Mouse (Mus musculus) heart, embryonic 13.5 days (tissue): ENCODE results near the gene Gm609. TPM values are rescaled to one million over a fixed set of nuclear protein-coding genes. Genes with fewer than 3 reads are reported as not detected.
A peak's percentile ranks its signal among the peaks of the same experiment; 100 is the strongest.

Experiments used
- ATAC-seq: fragments of 200-750 bp; cut with Nextera tagmentation; 2 replicates; pipeline ENCODE4 v1.8.0; 2017; ENCODE audit warnings: moderate TSS enrichment; ENCODE audit not compliant: insufficient number of reproducible peaks, low FRiP score, low TSS enrichment; ENCODE audit errors: extremely low read depth
- H3K27ac ChIP-seq: fragments of 300-500 bp; sonication (generic); replicated peaks from 2 replicates; pipeline ENCODE4 v1.5.1; 2015; ENCODE audit warnings: moderate library complexity, mild to moderate bottlenecking, inconsistent platforms
- H3K27me3 ChIP-seq: fragments of 300-500 bp; sonication (generic); replicated peaks from 2 replicates; pipeline ENCODE4 v1.6.1; 2015; ENCODE audit warnings: mild to moderate bottlenecking, inconsistent platforms
- H3K36me3 ChIP-seq: fragments of 300-500 bp; sonication (generic); 2 replicates; pipeline ENCODE4 v1.6.1; 2015; ENCODE audit warnings: mild to moderate bottlenecking, inconsistent platforms
- H3K4me1 ChIP-seq: fragments of 300-500 bp; sonication (generic); 2 replicates; pipeline ENCODE4 v1.6.1; 2015; ENCODE audit warnings: inconsistent platforms
- H3K4me2 ChIP-seq: fragments of 300-500 bp; sonication (generic); 2 replicates; pipeline ENCODE4 v1.6.1; 2015; ENCODE audit warnings: inconsistent platforms, mild to moderate bottlenecking, moderate library complexity
- H3K4me3 ChIP-seq: fragments of 300-500 bp; sonication (generic); 2 replicates; pipeline ENCODE4 v1.5.1; 2015; ENCODE audit warnings: moderate library complexity, mild to moderate bottlenecking, inconsistent platforms
- H3K9ac ChIP-seq: fragments of 300-500 bp; sonication (generic); 2 replicates; pipeline ENCODE4 v1.6.1; 2015; ENCODE audit warnings: inconsistent platforms, mild to moderate bottlenecking, moderate library complexity
- H3K9me3 ChIP-seq: fragments of 300-500 bp; sonication (generic); 2 replicates; pipeline ENCODE4 v1.6.1; 2016; ENCODE audit warnings: inconsistent platforms
- WGBS: fragments of 180-500 bp; shearing (Covaris S2); methylation state at CpG from one replicate; pipeline ENCODE4 v1.1.7; 2015; ENCODE audit warnings: mixed read lengths; 5-methylcytosine and 5-hydroxymethylcytosine counted together
- polyA plus RNA-seq: library from polyadenylated mRNA; unstranded; fragments of >200 nt; fragmentation: Nextera tagmentation; extraction: Ambion mirVana; gene quantifications from 2 replicates; pipeline ENCODE4 v1.2.1, GENCODE M21; 2015

Gene Gm609
- polyA plus RNA-seq, 1 experiment from 2014 or later, result not detected

- Histone ChIP-seq H3K9ac (no peak overlapping the region), H3K36me3 (no peaks in the 10 kb centered on the region), H3K27me3 (no peaks in the 10 kb centered on the region), H3K9me3 (no peaks in the 10 kb centered on the region), H3K4me3 (no peak overlapping the region), H3K4me2 (no peak overlapping the region), H3K27ac (peak overlapping the region; percentile 15; the same call in 1 of the 2 replicates), H3K4me1 (no peaks in the 10 kb centered on the region)
- no peak for ATAC-seq
- 56% methylated on average over 2 of the region's 2 CpGs for WGBS
Observed at GRCm38 (mm10) chr16:45375506-45376225, 117.1 kb downstream of the Gm609 start.

DNA sequence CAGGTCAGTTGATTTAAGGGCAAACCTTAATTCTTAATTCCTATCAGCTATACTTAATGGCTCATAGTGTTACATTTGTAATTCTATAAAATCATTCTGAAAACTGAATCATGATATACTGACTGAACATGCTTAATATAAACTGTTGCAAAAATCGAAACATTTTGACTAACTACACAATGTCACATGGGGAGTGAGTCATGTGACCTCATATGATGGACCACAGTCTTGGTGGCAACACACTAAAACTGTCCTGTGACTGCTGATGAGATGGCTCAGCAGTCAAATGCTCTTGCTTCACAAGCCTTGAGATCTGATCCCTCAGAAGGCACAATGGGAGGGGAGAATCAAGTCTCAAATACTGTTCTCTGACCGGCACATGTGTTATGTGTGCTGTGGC lies 118.7 kb downstream of the Gm609 start:
- Histone ChIP-seq H3K36me3 (no peaks in the 10 kb centered on the region), H3K9me3 (no peaks in the 10 kb centered on the region), H3K4me3 (no peak overlapping the region), H3K4me2 (no peak overlapping the region), H3K27ac (no peak overlapping the region), H3K27me3 (no peaks in the 10 kb centered on the region), H3K9ac (no peak overlapping the region), H3K4me1 (no peaks in the 10 kb centered on the region)
- no peak for ATAC-seq
- 74% methylated on average over 2 of the region's 2 CpGs for WGBS

- Histone ChIP-seq H3K4me1 (peaks cover 13% of the 10 kb centered on the region; the same call in 1 of the 2 replicates), H3K36me3 (no peaks in the 10 kb centered on the region), H3K27ac (no peak overlapping the region), H3K4me2 (no peak overlapping the region), H3K9me3 (no peaks in the 10 kb centered on the region), H3K4me3 (no peak overlapping the region), H3K9ac (no peak overlapping the region), H3K27me3 (no peaks in the 10 kb centered on the region)
- no peak for ATAC-seq
- 73% methylated on average over 1 of the region's 1 CpGs for WGBS
Observed at GRCm38 (mm10) chr16:45371076-45371475, 121.7 kb downstream of the Gm609 start.

- 53% methylated on average over 4 of the region's 4 CpGs for WGBS
- ATAC-seq, result no peak
- Histone ChIP-seq H3K27me3 (no peaks in the 10 kb centered on the region), H3K27ac (peak overlapping the region; percentile 41), H3K36me3 (no peaks in the 10 kb centered on the region), H3K4me2 (no peak overlapping the region), H3K9ac (no peak overlapping the region), H3K4me1 (peaks cover 19% of the 10 kb centered on the region; the same call in 1 of the 2 replicates), H3K4me3 (no peak overlapping the region), H3K9me3 (no peaks in the 10 kb centered on the region)
Observed at GRCm38 (mm10) chr16:45369285-45369965, 123.3 kb downstream of the Gm609 start.

DNA sequence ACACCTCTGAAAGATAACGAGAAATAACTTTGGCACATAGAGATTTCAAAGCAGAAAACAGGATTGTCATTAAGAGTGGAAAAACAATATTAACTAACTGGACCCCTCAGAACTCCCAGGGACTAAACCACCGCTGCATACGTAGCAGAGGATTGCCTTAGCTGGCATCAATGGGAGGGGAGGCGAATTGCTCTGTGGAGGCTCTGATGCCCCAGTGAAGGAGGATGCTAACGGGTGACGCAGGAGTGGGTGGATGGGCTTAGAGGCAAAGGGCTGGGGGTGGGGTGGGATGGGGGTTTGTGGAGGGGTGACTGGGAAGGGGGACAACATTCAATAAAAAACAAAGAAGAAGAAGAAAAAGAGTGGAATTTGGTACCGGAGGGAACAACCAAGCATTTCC lies 126.7 kb downstream of the Gm609 start:
- Histone ChIP-seq H3K27ac (peak overlapping the region; percentile 44), H3K9ac (no peak overlapping the region), H3K4me3 (no peak overlapping the region), H3K27me3 (no peaks in the 10 kb centered on the region), H3K4me1 (peaks cover 21% of the 10 kb centered on the region; the same call in 1 of the 2 replicates), H3K36me3 (no peaks in the 10 kb centered on the region), H3K9me3 (no peaks in the 10 kb centered on the region), H3K4me2 (no peak overlapping the region)
- no peak for ATAC-seq
- 55% methylated on average over 7 of the region's 7 CpGs for WGBS

- Histone ChIP-seq H3K4me2 (no peak overlapping the region), H3K27ac (peak overlapping the region; percentile 44; the same call in 1 of the 2 replicates)
Observed at GRCm38 (mm10) chr16:45365353-45365752, 127.4 kb downstream of the Gm609 start.

DNA sequence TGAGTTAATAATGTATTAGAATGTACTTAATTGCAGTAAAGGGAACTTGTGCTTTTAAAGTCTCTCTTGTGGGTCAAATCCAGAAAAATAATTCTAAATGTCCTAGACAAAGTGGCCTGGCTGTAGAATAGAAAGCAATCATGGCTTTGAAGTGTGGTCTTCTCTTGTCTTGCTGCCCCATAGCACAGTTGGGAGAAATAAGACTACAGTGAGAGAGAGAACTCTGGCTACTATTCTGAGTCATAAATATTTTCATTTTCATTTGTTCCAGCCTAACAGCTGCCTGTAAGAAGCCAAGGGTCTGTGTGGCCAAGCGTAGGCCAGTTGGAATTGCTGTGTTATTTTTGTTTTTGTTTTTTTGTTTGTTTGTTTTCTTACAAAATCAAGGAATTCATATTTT lies 128.1 kb downstream of the Gm609 start:
- H3K4me3 ChIP-seq, result no peak overlapping the region
- no peak overlapping the region for H3K9ac ChIP-seq
- H3K27ac ChIP-seq, result no peak overlapping the region
- 82% methylated on average over 1 of the region's 1 CpGs for WGBS
- H3K36me3 ChIP-seq, result no peaks in the 10 kb centered on the region
- H3K4me1 ChIP-seq, result peaks cover 21% of the 10 kb centered on the region; the same call in 1 of the 2 replicates
- ATAC-seq, result no peak
- no peak overlapping the region for H3K4me2 ChIP-seq
- H3K9me3 ChIP-seq, result no peaks in the 10 kb centered on the region
- no peaks in the 10 kb centered on the region for H3K27me3 ChIP-seq

More at GRCm38 (mm10) chr16:45365353-45365752, 127.4 kb downstream of the Gm609 start:
- ATAC-seq, result no peak
- Histone ChIP-seq H3K9me3 (no peaks in the 10 kb centered on the region), H3K4me3 (no peak overlapping the region), H3K9ac (no peak overlapping the region), H3K27me3 (no peaks in the 10 kb centered on the region), H3K4me1 (peaks cover 21% of the 10 kb centered on the region; the same call in 1 of the 2 replicates), H3K36me3 (no peaks in the 10 kb centered on the region)
- WGBS, result 82% methylated on average over 9 of the region's 9 CpGs

DNA sequence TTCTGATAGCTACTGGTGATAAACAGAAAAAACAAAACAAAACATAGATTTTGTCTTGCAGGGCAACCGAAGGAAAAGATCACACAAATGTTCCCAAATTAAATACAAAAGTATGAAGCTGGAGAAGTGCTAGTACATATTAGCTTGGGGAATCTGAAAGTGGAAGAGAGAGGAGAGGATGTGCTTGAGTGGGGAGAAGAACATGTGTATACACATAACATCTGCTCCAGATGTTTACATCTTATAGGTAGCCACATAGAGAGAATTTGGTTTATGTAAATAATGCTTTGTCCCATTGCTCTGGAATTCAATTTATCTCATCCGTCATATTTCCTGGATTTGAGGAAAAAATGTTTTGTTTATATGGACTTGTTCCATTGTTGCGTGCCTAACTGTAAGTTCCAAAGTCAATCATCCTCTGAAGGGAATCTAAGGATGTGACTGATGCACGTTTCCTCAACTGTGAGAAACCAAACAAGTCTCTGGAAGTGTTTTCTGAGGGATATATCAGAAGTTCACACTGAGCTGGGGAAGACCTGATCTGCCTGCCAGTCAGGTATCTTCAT lies 129.2 kb downstream of the Gm609 start:
- Histone ChIP-seq H3K4me2 (no peak overlapping the region), H3K9ac (no peak overlapping the region), H3K36me3 (no peaks in the 10 kb centered on the region), H3K9me3 (no peaks in the 10 kb centered on the region), H3K27me3 (no peaks in the 10 kb centered on the region), H3K27ac (no peak overlapping the region), H3K4me1 (peaks cover 21% of the 10 kb centered on the region; the same call in 1 of the 2 replicates), H3K4me3 (no peak overlapping the region)
- WGBS, result 64% methylated on average over 4 of the region's 4 CpGs
- ATAC-seq, result no peak

Other genes starting within 250 kb of the Gm609 start
- 19.0 and 20.4 TPM in 2 replicates for gene Cd200, start 83.9 kb downstream of the Gm609 start, polyA plus RNA-seq
- gene Gm17783, start 39.1 kb upstream of the Gm609 start, polyA plus RNA-seq, result not detected in 2 replicates
- gene Slc9c1, start 42.3 kb upstream of the Gm609 start, polyA plus RNA-seq, result not detected in 2 replicates
- 0.14 TPM in 1 of 2 replicates, not detected in the other for gene Gcsam, start 117.4 kb upstream of the Gm609 start, polyA plus RNA-seq
- not detected in 2 replicates for gene BC016579, start 161.1 kb upstream of the Gm609 start, polyA plus RNA-seq
- 0.09 TPM in 1 of 2 replicates, not detected in the other for gene Tmprss7, start 200.7 kb upstream of the Gm609 start, polyA plus RNA-seq
- gene Tagln3, start 231.6 kb upstream of the Gm609 start, polyA plus RNA-seq, result 6.6 and 6.7 TPM in 2 replicates
- 27.6 and 29.3 TPM in 2 replicates for gene Abhd10, start 250.0 kb upstream of the Gm609 start, polyA plus RNA-seq